Mouse (Mus musculus): ENCODE data around the gene Lpar2. TPM values are rescaled to one million over a fixed set of nuclear protein-coding genes. Genes with fewer than 3 reads are reported as not detected.

The Lpar2 gene
- total RNA-seq, 2 experiments from 2014 or later: 0.14 TPM; not detected in 1

GRCm38 (mm10) chr8:69876967-69877366 is 54.7 kb downstream of the Lpar2 start:
- TF ChIP-seq CTCF (IDR thresholded peaks at IDR 0.05): no peak
- peak overlapping the region; percentile 85 for H3K27ac ChIP-seq
- no peak for DNase-seq
- H3K4me3 ChIP-seq: no peak overlapping the region
- intact Hi-C loops (cut with DNase I): loop anchor here (10.0 kb wide), 1 partner anchor 252 kb away; the partner anchor contains the start of gene Zfp868

DNA sequence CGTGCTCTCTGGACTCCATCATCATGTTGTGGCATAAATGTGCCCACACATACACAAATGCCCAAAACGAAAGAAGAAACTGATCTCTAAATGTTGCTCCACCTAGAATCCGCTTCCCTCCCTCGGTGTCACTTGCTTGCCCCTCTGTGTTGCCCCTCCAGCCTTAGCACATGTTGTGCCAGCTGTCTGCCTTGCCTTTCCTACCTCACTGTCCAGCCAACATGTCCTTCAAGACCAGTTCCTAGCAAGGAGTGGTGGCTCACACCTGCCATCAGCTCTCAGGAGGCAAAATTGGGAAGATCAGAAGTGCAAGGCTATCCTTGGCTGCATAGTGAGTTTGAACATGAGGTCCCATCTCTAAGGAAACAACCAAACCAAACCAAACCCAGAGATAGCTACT is 55.2 kb downstream of the Lpar2 start:
- Histone ChIP-seq H3K4me3 (no peak overlapping the region), H3K27ac (peak overlapping the region; percentile 85)
- intact Hi-C loops (cut with DNase I): loop anchor here (10.0 kb wide), 1 partner anchor 253 kb away; the partner anchor contains the start of gene Zfp868
- no peak for DNase-seq
- TF ChIP-seq CTCF (IDR thresholded peaks at IDR 0.05): no peak

GRCm38 (mm10) chr8:69877992-69878391 is 55.8 kb downstream of the Lpar2 start:
- Histone ChIP-seq H3K27ac (peak overlapping the region; percentile 85), H3K4me3 (no peak overlapping the region)
- DNase-seq: peak; percentile 64
- intact Hi-C loops (cut with DNase I): loop anchor here (10.0 kb wide), 1 partner anchor 253 kb away; the partner anchor contains the start of gene Zfp868
- no peak for TF ChIP-seq CTCF (IDR thresholded peaks at IDR 0.05)

GRCm38 (mm10) chr8:69879678-69880077 is 57.4 kb downstream of the Lpar2 start:
- no peak for TF ChIP-seq CTCF (IDR thresholded peaks at IDR 0.05)
- H3K4me3 ChIP-seq: no peak overlapping the region
- no peak overlapping the region for H3K27ac ChIP-seq
- no peak for DNase-seq
- intact Hi-C loops (cut with DNase I): loop anchor here (10.0 kb wide), 1 partner anchor 255 kb away; the partner anchor contains the start of gene Zfp868

Other genes with a start within 250 kb of the Lpar2 start
- gene Zfp868, start 196.9 kb upstream of the Lpar2 start, total RNA-seq (2021): 1 to 10 TPM; 5.7 to 6.2 TPM
- gene Zfp964, start 167.9 kb upstream of the Lpar2 start, total RNA-seq (2021): under 1 TPM; 0.74 to 0.75 TPM
- 10 to 100 TPM; 15.0 to 15.9 TPM for gene Zfp869, start 111.7 kb upstream of the Lpar2 start, total RNA-seq (2021)
- 1 to 10 TPM; 3.4 to 4.1 TPM for gene Zfp963, start 72.5 kb upstream of the Lpar2 start, total RNA-seq (2021)
- gene Gm20422, start 47.5 kb upstream of the Lpar2 start, total RNA-seq (2021): 1 to 10 TPM; 2.4 to 3.0 TPM
- gene Atp13a1, start 31.3 kb upstream of the Lpar2 start, total RNA-seq (2021): 10 to 100 TPM in 1 of 2 experiments, 1 to 10 TPM in 1; 9.9 to 10.4 TPM
- 10 to 100 TPM; 15.6 to 17.1 TPM for gene Zfp866, start 31.3 kb upstream of the Lpar2 start, total RNA-seq (2021)
- 1 to 10 TPM; 3.8 to 5.3 TPM for gene Gmip, start 13.8 kb upstream of the Lpar2 start, total RNA-seq (2021)
- not detected for gene Pbx4, start 10.1 kb downstream of the Lpar2 start, total RNA-seq (2021)
- 10 to 100 TPM in 1 of 2 experiments, 1 to 10 TPM in 1; 3.5 to 18.9 TPM for gene Cilp2, start 65.3 kb downstream of the Lpar2 start, total RNA-seq (2021)
- gene Tssk6, start 79.8 kb downstream of the Lpar2 start, total RNA-seq (2021): not detected
- 100 to 1,000 TPM; 312 to 399 TPM for gene Ndufa13, start 80.1 kb downstream of the Lpar2 start, total RNA-seq (2021)
- 10 to 100 TPM in 1 of 2 experiments, 1 to 10 TPM in 1; 9.5 to 14.5 TPM for gene Yjefn3, start 80.3 kb downstream of the Lpar2 start, total RNA-seq (2021)
- 10 to 100 TPM; 26.5 to 32.6 TPM for gene Gatad2a, start 174.0 kb downstream of the Lpar2 start, total RNA-seq (2021)
- gene Mau2, start 220.3 kb downstream of the Lpar2 start, total RNA-seq (2021): 10 to 100 TPM; 24.8 to 31.0 TPM
- gene Sugp1, start 220.4 kb downstream of the Lpar2 start, total RNA-seq (2021): 10 to 100 TPM; 16.8 to 21.0 TPM